Mouse (Mus musculus) hindbrain, embryonic 16.5 days (tissue): Measurements from ENCODE around the gene Wwtr1. TPM values are rescaled to one million over a fixed set of nuclear protein-coding genes. Genes with fewer than 3 reads are reported as not detected.

Source experiments
- ATAC-seq: fragments of 200-750 bp; cut with Nextera tagmentation; 2 replicates; pipeline ENCODE4 v1.8.0; 2017; ENCODE audit warnings: moderate TSS enrichment, moderate library complexity
- H3K27ac ChIP-seq: fragments of 300-500 bp; sonication (generic); 2 replicates; pipeline ENCODE4 v1.5.1; 2014; ENCODE audit warnings: low read depth, mild to moderate bottlenecking, control low read depth, low read length, moderate library complexity
- H3K27me3 ChIP-seq: fragments of 300-500 bp; sonication (generic); replicated peaks from 2 replicates; pipeline ENCODE4 v1.6.1; 2014; ENCODE audit warnings: low read length; ENCODE audit not compliant: control insufficient read depth, insufficient read depth
- H3K36me3 ChIP-seq: fragments of 300-500 bp; sonication (generic); 2 replicates; pipeline ENCODE4 v1.6.1; 2014; ENCODE audit warnings: mild to moderate bottlenecking, low read length, moderate library complexity, mixed read lengths; ENCODE audit not compliant: control insufficient read depth, insufficient read depth
- H3K4me1 ChIP-seq: fragments of 300-500 bp; sonication (generic); 2 replicates; pipeline ENCODE4 v1.6.1; 2014; ENCODE audit warnings: low read depth, low read length; ENCODE audit not compliant: control insufficient read depth, insufficient read depth
- H3K4me2 ChIP-seq: fragments of 300-500 bp; sonication (generic); 2 replicates; pipeline ENCODE4 v1.6.1; 2014; ENCODE audit warnings: mild to moderate bottlenecking, low read length, control low read depth, moderate library complexity
- H3K4me3 ChIP-seq: fragments of 300-500 bp; sonication (generic); 2 replicates; pipeline ENCODE4 v1.5.1; 2014; ENCODE audit warnings: mild to moderate bottlenecking, low read length, control low read depth, moderate library complexity
- H3K9ac ChIP-seq: fragments of 300-500 bp; sonication (generic); 2 replicates; pipeline ENCODE4 v1.6.1; 2014; ENCODE audit warnings: low read depth, mild to moderate bottlenecking, control low read depth, low read length, moderate library complexity
- H3K9me3 ChIP-seq: fragments of 300-500 bp; sonication (generic); 2 replicates; pipeline ENCODE4 v1.6.1; 2014; ENCODE audit warnings: mild to moderate bottlenecking, low read length, moderate library complexity; ENCODE audit not compliant: control insufficient read depth
- WGBS: fragments of 180-500 bp; shearing (Covaris S2); extraction: QIAGEN DNeasy Blood & Tissue Kit; methylation state at CpG from one replicate; pipeline ENCODE4 v1.1.7; 2014; 5-methylcytosine and 5-hydroxymethylcytosine counted together
- polyA plus RNA-seq: library from polyadenylated mRNA; unstranded; fragments of >200 nt; fragmentation: Nextera tagmentation; extraction: Ambion mirVana; gene quantifications from 2 replicates; pipeline ENCODE4 v1.2.1, GENCODE M21; 2015

The Wwtr1 gene
- polyA plus RNA-seq, 1 experiment from 2014 or later, result 7.9 TPM

GRCm38 (mm10) chr3:57511816-57512586 lies 63.7 kb downstream of the Wwtr1 start:
- Histone ChIP-seq H3K36me3 (no peaks in the 10 kb centered on the region), H3K4me3 (no peak overlapping the region), H3K27me3 (no peaks in the 10 kb centered on the region), H3K4me1 (peaks cover 4% of the 10 kb centered on the region; the same call in 1 of the 2 replicates), H3K4me2 (peak overlapping the region; percentile 16; the same call in 1 of the 2 replicates), H3K27ac (no peak overlapping the region), H3K9ac (no peak overlapping the region), H3K9me3 (no peaks in the 10 kb centered on the region)
- 64% methylated on average over 18 of the region's 18 CpGs for WGBS
- no peak for ATAC-seq

- ATAC-seq, result no peak
- Histone ChIP-seq H3K36me3 (no peaks in the 10 kb centered on the region), H3K4me1 (peaks cover 4% of the 10 kb centered on the region; the same call in 1 of the 2 replicates), H3K4me3 (no peak overlapping the region), H3K4me2 (no peak overlapping the region), H3K9me3 (no peaks in the 10 kb centered on the region), H3K9ac (no peak overlapping the region), H3K27me3 (no peaks in the 10 kb centered on the region), H3K27ac (no peak overlapping the region)
- 90% methylated on average over 7 of the region's 7 CpGs for WGBS
Measured at GRCm38 (mm10) chr3:57509945-57510675, 65.6 kb downstream of the Wwtr1 start.

GRCm38 (mm10) chr3:57505991-57506390 lies 69.7 kb downstream of the Wwtr1 start:
- H3K4me2 ChIP-seq, result no peak overlapping the region
- ATAC-seq, result no peak
- H3K9ac ChIP-seq, result no peak overlapping the region
- no peaks in the 10 kb centered on the region for H3K4me1 ChIP-seq
- H3K36me3 ChIP-seq, result no peaks in the 10 kb centered on the region
- H3K27ac ChIP-seq, result no peak overlapping the region
- no peaks in the 10 kb centered on the region for H3K9me3 ChIP-seq
- no peak overlapping the region for H3K4me3 ChIP-seq
- no peaks in the 10 kb centered on the region for H3K27me3 ChIP-seq
- WGBS, result 82% methylated on average over 10 of the region's 10 CpGs

- H3K9ac ChIP-seq, result no peak overlapping the region
- ATAC-seq, result no peak
- H3K27ac ChIP-seq, result no peak overlapping the region
- no peaks in the 10 kb centered on the region for H3K27me3 ChIP-seq
- no peaks in the 10 kb centered on the region for H3K9me3 ChIP-seq
- WGBS, result 85% methylated on average over 2 of the region's 2 CpGs
- H3K4me1 ChIP-seq, result no peaks in the 10 kb centered on the region
- H3K4me2 ChIP-seq, result no peak overlapping the region
- no peaks in the 10 kb centered on the region for H3K36me3 ChIP-seq
- no peak overlapping the region for H3K4me3 ChIP-seq
Measured at GRCm38 (mm10) chr3:57504756-57505155, 71.0 kb downstream of the Wwtr1 start.

GRCm38 (mm10) chr3:57501596-57502220 lies 74.0 kb downstream of the Wwtr1 start:
- H3K9me3 ChIP-seq, result no peaks in the 10 kb centered on the region
- no peak overlapping the region for H3K27ac ChIP-seq
- ATAC-seq, result no peak
- H3K36me3 ChIP-seq, result no peaks in the 10 kb centered on the region
- H3K4me3 ChIP-seq, result no peak overlapping the region
- H3K27me3 ChIP-seq, result no peaks in the 10 kb centered on the region
- no peaks in the 10 kb centered on the region for H3K4me1 ChIP-seq
- H3K9ac ChIP-seq, result no peak overlapping the region
- H3K4me2 ChIP-seq, result no peak overlapping the region
- WGBS, result 86% methylated on average over 10 of the region's 10 CpGs

GRCm38 (mm10) chr3:57500846-57501245 lies 74.9 kb downstream of the Wwtr1 start:
- Histone ChIP-seq H3K27me3 (no peaks in the 10 kb centered on the region), H3K36me3 (no peaks in the 10 kb centered on the region), H3K27ac (no peak overlapping the region), H3K4me3 (no peak overlapping the region), H3K4me2 (no peak overlapping the region), H3K4me1 (no peaks in the 10 kb centered on the region), H3K9ac (no peak overlapping the region), H3K9me3 (no peaks in the 10 kb centered on the region)
- 96% methylated on average over 9 of the region's 9 CpGs for WGBS
- ATAC-seq, result no peak

GRCm38 (mm10) chr3:57497791-57498190 lies 77.9 kb downstream of the Wwtr1 start:
- no peaks in the 10 kb centered on the region for H3K9me3 ChIP-seq
- H3K9ac ChIP-seq, result no peak overlapping the region
- no peaks in the 10 kb centered on the region for H3K4me1 ChIP-seq
- H3K36me3 ChIP-seq, result no peaks in the 10 kb centered on the region
- 85% methylated on average over 1 of the region's 1 CpGs for WGBS
- H3K27me3 ChIP-seq, result no peaks in the 10 kb centered on the region
- H3K4me2 ChIP-seq, result no peak overlapping the region
- ATAC-seq, result no peak
- no peak overlapping the region for H3K27ac ChIP-seq
- no peak overlapping the region for H3K4me3 ChIP-seq

- H3K9me3 ChIP-seq, result no peaks in the 10 kb centered on the region
- no peak overlapping the region for H3K4me2 ChIP-seq
- no peak overlapping the region for H3K4me3 ChIP-seq
- 74% methylated on average over 2 of the region's 2 CpGs for WGBS
- no peak overlapping the region for H3K9ac ChIP-seq
- H3K36me3 ChIP-seq, result no peaks in the 10 kb centered on the region
- no peak for ATAC-seq
- no peaks in the 10 kb centered on the region for H3K4me1 ChIP-seq
- no peak overlapping the region for H3K27ac ChIP-seq
- H3K27me3 ChIP-seq, result no peaks in the 10 kb centered on the region
Measured at GRCm38 (mm10) chr3:57496428-57496827, 79.3 kb downstream of the Wwtr1 start.
